Mouse (Mus musculus) spleen, postnatal 4 days (tissue): ENCODE data around the gene Camk1d.

ENCODE experiments used
- DNase-seq, 2 experiments: peaks; one replicate each; pipeline ENCODE4 v3.0.0; 2022; ENCODE audit warnings: low spot score in 2 of 2

The Camk1d gene

GRCm38 (mm10) chr2:5478709-5479108 is 235.6 kb downstream of the Camk1d start:
- no peak for DNase-seq

GRCm38 (mm10) chr2:5478256-5478655 is 236.1 kb downstream of the Camk1d start:
- no peak for DNase-seq

- DNase-seq = no peak
Measured at GRCm38 (mm10) chr2:5477525-5477924, 236.8 kb downstream of the Camk1d start.

GRCm38 (mm10) chr2:5469366-5469941 is 244.9 kb downstream of the Camk1d start:
- no peak for DNase-seq

- DNase-seq = no peak
Measured at GRCm38 (mm10) chr2:5467537-5467936, 246.8 kb downstream of the Camk1d start.

GRCm38 (mm10) chr2:5458671-5459235 is 255.6 kb downstream of the Camk1d start:
- DNase-seq = no peak

GRCm38 (mm10) chr2:5458075-5458494 is 256.2 kb downstream of the Camk1d start:
- no peak for DNase-seq

- peak; percentile 54 to 71 for DNase-seq
Measured at GRCm38 (mm10) chr2:5456108-5456507, 258.2 kb downstream of the Camk1d start.

GRCm38 (mm10) chr2:5454830-5455229 is 259.5 kb downstream of the Camk1d start:
- no peak for DNase-seq

- DNase-seq = no peak
Measured at GRCm38 (mm10) chr2:5451654-5452053, 262.7 kb downstream of the Camk1d start.

- no peak for DNase-seq
Measured at GRCm38 (mm10) chr2:5445357-5445756, 269.0 kb downstream of the Camk1d start.

GRCm38 (mm10) chr2:5437690-5438089 is 276.6 kb downstream of the Camk1d start:
- DNase-seq = no peak

- DNase-seq = no peak
Measured at GRCm38 (mm10) chr2:5435587-5436253, 278.6 kb downstream of the Camk1d start.

GRCm38 (mm10) chr2:5431309-5431708 is 283.0 kb downstream of the Camk1d start:
- DNase-seq = no peak

GRCm38 (mm10) chr2:5429921-5430320 is 284.4 kb downstream of the Camk1d start:
- DNase-seq = no peak

GRCm38 (mm10) chr2:5426110-5426509 is 288.2 kb downstream of the Camk1d start:
- DNase-seq = no peak

- DNase-seq = no peak
Measured at GRCm38 (mm10) chr2:5425612-5426011, 288.7 kb downstream of the Camk1d start.

- no peak for DNase-seq
Measured at GRCm38 (mm10) chr2:5420621-5421196, 293.6 kb downstream of the Camk1d start.

GRCm38 (mm10) chr2:5418802-5419201 is 295.5 kb downstream of the Camk1d start:
- no peak for DNase-seq

- DNase-seq = no peak
Measured at GRCm38 (mm10) chr2:5417158-5418032, 296.9 kb downstream of the Camk1d start.

GRCm38 (mm10) chr2:5411774-5412173 is 302.5 kb downstream of the Camk1d start:
- no peak for DNase-seq

GRCm38 (mm10) chr2:5403850-5404249 is 310.5 kb downstream of the Camk1d start:
- peak; percentile 17 to 65 for DNase-seq
